Mouse (Mus musculus): ENCODE data around the gene Lsp1.

- TF ChIP-seq USF1 (IDR thresholded peaks at IDR 0.05; ENCODE audit: low read depth), result no peak
- TF ChIP-seq POLR2A (IDR thresholded peaks at IDR 0.05; ENCODE audit: insufficient read length, low read depth), result no peak
- no peak for TF ChIP-seq POLR2AphosphoS2 (IDR thresholded peaks at IDR 0.05; ENCODE audit: insufficient read length, low read depth)
- no peak for TF ChIP-seq MYOG (IDR thresholded peaks at IDR 0.05; ENCODE audit: control insufficient read depth in 1 of 3, insufficient read depth in 1 of 3, insufficient read length in 2 of 3, low read depth in 2 of 3)
- no peak for TF ChIP-seq E2F4 (IDR thresholded peaks at IDR 0.05; ENCODE audit: insufficient read depth)
- TF ChIP-seq CEBPB (IDR thresholded peaks at IDR 0.05; ENCODE audit: insufficient read depth, poor library complexity, severe bottlenecking), result no peak
Observed at GRCm38 (mm10) chr7:142535832-142536231, 75.2 kb downstream of the Lsp1 start.

Measured in myocyte (in vitro differentiated cells).